Mouse (Mus musculus) brain, embryonic 14.5 days (tissue): ENCODE data around the gene Necab3.

Experiments
- CTCF ChIP-seq: fragments of 200-500 bp; IDR thresholded peaks from 2 replicates; pipeline ENCODE4 v1.5.1; 2012; ENCODE audit warnings: inconsistent platforms, mild to moderate bottlenecking, moderate library complexity, borderline replicate concordance; ENCODE audit not compliant: insufficient read depth, insufficient read length; ENCODE audit errors: extremely low read depth
- POLR2A ChIP-seq: fragments of 200-500 bp; IDR thresholded peaks from 2 replicates; pipeline ENCODE4 v1.6.1; 2012; ENCODE audit warnings: mild to moderate bottlenecking, inconsistent platforms, borderline replicate concordance; ENCODE audit not compliant: poor library complexity, insufficient read depth, insufficient read length, severe bottlenecking; ENCODE audit errors: extremely low read depth

DNA sequence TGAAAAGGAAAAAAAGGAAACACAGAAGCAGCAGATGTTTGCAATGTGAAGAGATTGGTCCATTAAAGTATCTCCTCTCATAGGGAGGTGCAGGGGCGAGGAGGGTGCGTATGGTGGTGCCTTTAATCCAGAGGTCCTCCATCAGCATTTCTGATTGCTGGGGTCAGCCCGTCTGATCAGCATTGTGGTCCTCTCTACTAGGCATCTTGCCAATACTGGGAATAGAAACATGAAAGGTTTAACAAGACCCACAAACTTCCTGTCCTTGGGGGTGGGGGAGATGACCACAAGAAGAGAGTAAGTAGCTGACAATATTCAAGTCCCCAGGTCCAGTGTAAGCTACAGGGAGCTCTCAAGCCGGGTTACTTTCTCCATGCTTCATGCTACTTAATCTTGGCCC, 12.0 kb upstream of the Necab3 start:
- TF ChIP-seq POLR2A (no peak), CTCF (no peak)
